Mouse (Mus musculus): ENCODE results near the gene Dock4.

DNA sequence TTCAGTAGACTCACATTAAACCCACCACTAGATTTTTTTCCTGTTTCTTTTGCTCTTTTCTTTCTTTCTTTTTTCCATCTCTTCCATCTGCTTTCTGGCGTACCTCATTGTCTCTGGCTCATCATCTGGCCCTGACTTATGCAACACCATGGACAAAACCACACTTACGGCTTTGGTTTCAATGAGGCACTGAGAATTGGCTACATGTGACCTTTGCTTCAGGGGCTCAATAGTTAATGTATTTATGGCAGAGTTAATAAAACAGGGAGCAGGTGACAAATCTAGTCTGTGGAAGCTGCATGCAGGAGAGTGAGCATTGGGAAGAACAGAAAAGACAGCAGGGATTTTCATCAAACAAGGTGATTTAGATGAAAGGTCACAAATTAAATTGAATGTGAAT is 131.0 kb downstream of the Dock4 start:
- TF ChIP-seq CTCF (IDR thresholded peaks at IDR 0.05): no peak
- TF ChIP-seq POLR2A (IDR thresholded peaks at IDR 0.05; ENCODE audit: insufficient read depth, low read depth, low read length): no peak
